Mouse (Mus musculus) heart, postnatal 0 days (tissue): ENCODE data around the gene Pdgfc. TPM values are rescaled to one million over a fixed set of nuclear protein-coding genes. Genes with fewer than 3 reads are reported as not detected.

Experiments
- ATAC-seq: fragments of 200-750 bp; cut with Nextera tagmentation; 2 replicates; pipeline ENCODE4 v1.8.0; 2017; ENCODE audit warnings: low read depth, moderate number of reproducible peaks, moderate library complexity; ENCODE audit not compliant: insufficient read depth
- DNase-seq: peaks from one replicate; pipeline ENCODE4 v3.0.0-alpha.2; 2016; ENCODE audit warnings: low spot score
- H3K27ac ChIP-seq: fragments of 300-500 bp; sonication (generic); 2 replicates; pipeline ENCODE4 v1.5.1; 2014; ENCODE audit warnings: low read depth, mild to moderate bottlenecking
- H3K27me3 ChIP-seq: fragments of 300-500 bp; sonication (generic); 2 replicates; pipeline ENCODE4 v1.6.1; 2014; ENCODE audit warnings: low read length, mixed read lengths; ENCODE audit not compliant: control insufficient read depth, insufficient read depth
- H3K36me3 ChIP-seq: fragments of 300-500 bp; sonication (generic); replicated peaks from 2 replicates; pipeline ENCODE4 v1.6.1; 2014; ENCODE audit warnings: low read length, mixed read lengths; ENCODE audit not compliant: control insufficient read depth, insufficient read depth
- H3K4me1 ChIP-seq: fragments of 300-500 bp; sonication (generic); 2 replicates; pipeline ENCODE4 v1.6.1; 2014; ENCODE audit warnings: antibody characterized with exemption; ENCODE audit not compliant: control insufficient read depth, insufficient read depth
- H3K4me2 ChIP-seq: fragments of 300-500 bp; sonication (generic); 2 replicates; pipeline ENCODE4 v1.6.1; 2014; ENCODE audit warnings: low read depth, mild to moderate bottlenecking, low read length, moderate library complexity
- H3K4me3 ChIP-seq: fragments of 300-500 bp; sonication (generic); 2 replicates; pipeline ENCODE4 v1.5.1; 2014; ENCODE audit warnings: low read depth, low read length
- H3K9ac ChIP-seq: fragments of 300-500 bp; sonication (generic); replicated peaks from 2 replicates; pipeline ENCODE4 v1.6.1; 2014; ENCODE audit warnings: low read depth, low read length, mixed read lengths
- H3K9me3 ChIP-seq: fragments of 300-500 bp; sonication (generic); replicated peaks from 2 replicates; pipeline ENCODE4 v1.6.1; 2016; ENCODE audit warnings: low read length; ENCODE audit not compliant: control insufficient read depth
- CTCF ChIP-seq: IDR thresholded peaks from 2 replicates; pipeline ENCODE4 v1.5.1; 2016; ENCODE audit warnings: antibody characterized with exemption, control low read depth, low read depth
- EP300 ChIP-seq: IDR thresholded peaks from 2 replicates; pipeline ENCODE4 v1.6.1; 2016; ENCODE audit warnings: antibody characterized with exemption, low read depth
- WGBS: fragments of 180-500 bp; shearing (Covaris S2); extraction: QIAGEN DNeasy Blood & Tissue Kit; methylation state at CpG from one replicate; pipeline ENCODE4 v1.1.7; 2014; 5-methylcytosine and 5-hydroxymethylcytosine counted together
- polyA plus RNA-seq: library from polyadenylated mRNA; unstranded; fragments of >200 nt; fragmentation: Nextera tagmentation; extraction: Ambion mirVana; gene quantifications from 2 replicates; pipeline ENCODE4 v1.2.1, GENCODE M21; 2015
- total RNA-seq: library from RNA; depleted of rRNA; stranded (reverse); fragments of >200 nt; gene quantifications from 2 replicates; pipeline ENCODE4 v1.2.3, GENCODE M21; 2014; ENCODE audit warnings: low replicate concordance

Gene Pdgfc
- total and polyA plus RNA-seq, 2 experiments from 2014 or later: 1.7 to 4.1 TPM

DNA sequence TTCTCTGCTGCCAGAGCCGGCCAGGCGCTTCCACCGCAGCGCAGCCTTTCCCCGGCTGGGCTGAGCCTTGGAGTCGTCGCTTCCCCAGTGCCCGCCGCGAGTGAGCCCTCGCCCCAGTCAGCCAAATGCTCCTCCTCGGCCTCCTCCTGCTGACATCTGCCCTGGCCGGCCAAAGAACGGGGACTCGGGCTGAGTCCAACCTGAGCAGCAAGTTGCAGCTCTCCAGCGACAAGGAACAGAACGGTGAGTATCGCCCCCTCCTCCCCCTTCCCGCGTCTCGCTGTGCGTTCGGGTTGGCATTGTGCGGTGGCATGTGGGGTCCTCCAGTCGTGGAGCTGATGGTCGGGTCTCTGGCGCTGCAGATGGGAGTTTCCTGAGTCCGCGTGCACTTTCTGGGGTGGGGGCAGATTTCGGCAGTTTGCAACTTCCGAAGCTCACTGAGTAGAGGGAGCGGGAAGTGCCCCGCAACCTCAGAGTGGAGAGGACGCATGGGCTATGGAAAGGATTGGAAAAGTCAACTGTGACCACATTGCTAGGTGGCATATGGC is 1.2 kb downstream of the Pdgfc start:
- Histone ChIP-seq H3K9me3 (no peaks in the 10 kb centered on the region), H3K36me3 (no peaks in the 10 kb centered on the region), H3K4me3 (peak overlapping the region; percentile 85), H3K4me1 (no peaks in the 10 kb centered on the region), H3K27me3 (no peaks in the 10 kb centered on the region), H3K27ac (no peak overlapping the region), H3K4me2 (peak overlapping the region; percentile 95), H3K9ac (peak overlapping the region; percentile 58)
- no peak for DNase-seq
- 1% methylated on average over 34 of the region's 34 CpGs for WGBS
- TF ChIP-seq EP300: no peak
- ATAC-seq: peak; percentile 45; the same call in 1 of the 2 replicates

DNA sequence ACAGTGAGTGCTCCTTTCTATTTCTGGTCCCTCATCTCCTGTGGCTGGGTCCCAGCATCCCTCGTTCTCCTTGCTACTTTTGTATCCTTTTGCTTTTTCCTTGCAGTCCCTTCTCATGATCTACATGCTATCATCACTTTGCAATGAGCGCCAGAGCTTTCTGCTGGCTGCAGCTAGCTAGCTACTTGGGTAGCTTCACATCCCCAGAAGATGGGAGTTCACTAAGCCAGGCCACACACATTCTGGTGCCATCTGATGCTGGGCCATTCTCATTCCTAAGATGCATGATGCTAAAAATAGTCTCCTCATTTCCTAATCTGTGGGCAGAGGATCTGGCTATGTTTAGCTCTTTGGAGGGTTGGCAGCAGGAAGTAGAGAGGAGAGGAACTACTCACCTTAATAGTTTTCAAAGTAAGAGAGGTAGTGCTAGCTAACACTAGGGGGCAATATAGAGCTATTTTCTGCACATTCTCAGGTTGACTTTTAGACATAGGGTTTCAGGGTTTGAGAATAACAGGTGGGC is 3.0 kb downstream of the Pdgfc start:
- ATAC-seq (no peak), DNase-seq (peak; percentile 39)
- WGBS: 24% methylated on average over 2 of the region's 2 CpGs
- Histone ChIP-seq H3K27ac (no peak overlapping the region), H3K9me3 (no peaks in the 10 kb centered on the region), H3K4me1 (no peaks in the 10 kb centered on the region), H3K27me3 (no peaks in the 10 kb centered on the region), H3K4me2 (no peak overlapping the region), H3K4me3 (no peak overlapping the region), H3K9ac (no peak overlapping the region), H3K36me3 (no peaks in the 10 kb centered on the region)
- TF ChIP-seq CTCF (peak; percentile 66), EP300 (no peak)

DNA sequence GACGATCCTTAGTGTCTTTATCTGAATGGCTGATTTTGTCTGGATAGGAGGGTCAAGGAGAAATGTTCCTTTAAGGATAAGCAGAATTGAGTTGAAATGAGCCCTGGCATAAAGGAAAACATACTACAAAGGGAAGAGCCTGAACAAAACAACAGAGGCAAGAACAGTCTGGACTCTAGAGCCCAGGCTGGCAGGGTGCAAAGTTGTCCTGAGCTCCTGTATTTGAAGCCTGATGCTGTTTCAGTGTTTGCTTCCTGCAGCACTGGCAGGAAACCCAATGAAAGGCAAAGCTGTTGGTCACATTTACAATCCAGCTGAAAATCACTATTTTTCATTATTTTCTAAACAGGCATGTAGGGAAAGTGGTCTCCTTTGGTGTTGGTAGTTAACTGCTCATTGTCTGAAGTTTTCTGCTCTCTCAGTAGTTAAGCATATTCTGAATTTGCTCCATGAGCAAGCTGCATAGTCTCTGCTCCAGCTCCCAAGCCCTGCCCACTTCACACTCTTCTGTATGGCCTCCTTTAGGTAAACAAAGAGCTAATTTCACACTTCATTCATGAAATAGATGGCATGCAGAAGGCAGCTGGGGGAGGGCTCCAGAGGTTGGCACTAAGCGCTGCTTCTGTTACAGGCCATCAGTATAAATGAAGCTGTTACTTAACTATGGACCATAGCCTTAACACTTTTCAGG is 8.6 kb downstream of the Pdgfc start:
- Histone ChIP-seq H3K9me3 (no peaks in the 10 kb centered on the region), H3K27me3 (no peaks in the 10 kb centered on the region), H3K4me3 (no peak overlapping the region), H3K36me3 (no peaks in the 10 kb centered on the region), H3K4me1 (no peaks in the 10 kb centered on the region), H3K9ac (no peak overlapping the region), H3K27ac (no peak overlapping the region), H3K4me2 (no peak overlapping the region)
- DNase-seq: no peak
- 68% methylated on average over 2 of the region's 2 CpGs for WGBS
- ATAC-seq: no peak
- TF ChIP-seq EP300: no peak
- no peak for TF ChIP-seq CTCF

DNA sequence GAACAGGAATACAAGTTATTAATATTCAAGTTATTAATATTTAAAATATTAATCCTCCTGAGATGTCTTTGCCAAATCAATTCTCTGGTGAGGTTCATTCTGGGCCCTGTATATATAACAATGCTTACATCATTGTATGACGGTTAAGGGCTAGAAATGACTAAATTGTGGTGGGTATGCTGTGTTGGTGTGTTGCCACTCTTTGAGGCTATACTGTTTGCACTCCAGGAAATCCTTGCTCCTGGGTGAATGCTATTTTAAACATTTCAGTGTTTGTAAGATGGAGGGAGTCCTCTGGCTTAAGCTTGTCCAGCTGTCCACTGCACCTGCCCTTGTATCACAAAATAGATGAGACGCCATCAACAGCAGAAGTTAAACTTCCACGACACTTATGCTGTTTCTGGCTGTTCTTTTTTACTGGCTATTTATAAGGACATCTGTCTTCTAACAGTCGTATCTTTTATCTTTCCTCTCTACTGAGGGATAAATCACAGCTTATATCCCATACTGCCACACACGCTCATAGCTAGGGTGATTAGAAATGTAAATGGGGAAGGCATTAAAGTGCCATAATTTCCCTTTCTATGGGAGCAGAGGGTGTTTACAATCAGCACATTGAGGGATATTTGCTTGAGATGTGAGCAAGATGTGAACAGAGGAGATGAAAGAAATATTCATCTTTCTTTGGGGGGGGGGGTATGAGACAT is 9.3 kb downstream of the Pdgfc start:
- ATAC-seq (no peak), DNase-seq (no peak)
- 60% methylated on average over 5 of the region's 5 CpGs for WGBS
- H3K27ac ChIP-seq: no peak overlapping the region
- H3K27me3 ChIP-seq: no peaks in the 10 kb centered on the region
- H3K4me2 ChIP-seq: no peak overlapping the region
- TF ChIP-seq CTCF: no peak
- H3K4me1 ChIP-seq: no peaks in the 10 kb centered on the region
- H3K9me3 ChIP-seq: no peaks in the 10 kb centered on the region
- no peak overlapping the region for H3K9ac ChIP-seq
- no peaks in the 10 kb centered on the region for H3K36me3 ChIP-seq
- no peak overlapping the region for H3K4me3 ChIP-seq

DNA sequence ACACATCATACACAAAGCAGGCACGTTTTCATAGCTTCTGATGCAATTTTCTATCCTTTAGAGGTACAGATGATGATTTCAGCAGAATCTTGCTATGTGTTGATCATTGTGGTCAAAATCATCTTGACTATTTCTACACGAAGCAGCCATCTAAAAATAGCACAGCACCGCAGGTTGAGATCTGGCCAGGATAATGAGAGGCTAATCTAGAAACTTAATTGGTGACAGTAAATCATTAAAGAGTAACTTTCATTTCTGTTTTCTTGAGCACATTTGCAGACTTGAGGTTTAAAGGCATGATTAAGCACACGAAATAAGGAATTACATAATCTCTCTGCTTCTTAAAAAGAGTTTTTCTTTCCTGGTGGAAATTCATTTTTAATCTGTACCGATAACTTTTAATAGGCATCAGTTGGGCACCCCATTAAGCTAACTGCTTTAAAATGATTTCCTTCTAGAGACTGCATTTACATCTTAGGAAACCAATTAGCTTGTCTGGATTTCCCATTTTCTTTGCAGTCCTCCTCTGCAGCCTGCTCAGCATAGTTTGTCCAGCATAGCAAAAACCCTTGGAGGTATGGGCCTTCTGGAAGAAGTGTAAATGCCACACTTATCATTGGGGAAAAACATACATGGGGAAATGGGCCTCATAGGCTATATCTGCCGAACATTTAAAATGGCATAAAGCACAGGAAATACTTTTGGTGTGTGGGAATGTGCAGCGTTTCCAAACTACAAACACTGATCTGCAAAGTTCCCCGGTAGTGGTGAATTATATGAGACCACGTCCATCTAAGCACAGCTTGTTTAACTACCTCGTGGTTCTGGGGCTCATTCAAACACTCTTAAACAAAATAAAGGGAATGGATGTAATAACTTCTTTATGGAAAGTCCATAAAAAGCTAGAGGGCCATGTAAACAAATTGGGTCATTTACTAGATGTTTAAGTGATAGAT is 10.7 kb downstream of the Pdgfc start:
- Histone ChIP-seq H3K4me2 (no peak overlapping the region), H3K4me1 (no peaks in the 10 kb centered on the region), H3K9ac (no peak overlapping the region), H3K4me3 (no peak overlapping the region), H3K9me3 (no peaks in the 10 kb centered on the region), H3K36me3 (no peaks in the 10 kb centered on the region), H3K27me3 (no peaks in the 10 kb centered on the region), H3K27ac (no peak overlapping the region)
- ATAC-seq (no peak), DNase-seq (no peak)
- TF ChIP-seq EP300 (no peak), CTCF (no peak)
- 54% methylated on average over 10 of the region's 10 CpGs for WGBS
